Mouse (Mus musculus) testis, postnatal 10 days (tissue): ENCODE data around the gene Cldn3.

Experiments used
- DNase-seq: peaks from one replicate; pipeline ENCODE4 v3.0.0; 2021; ENCODE audit warnings: low spot score

Cldn3 gene

DNA sequence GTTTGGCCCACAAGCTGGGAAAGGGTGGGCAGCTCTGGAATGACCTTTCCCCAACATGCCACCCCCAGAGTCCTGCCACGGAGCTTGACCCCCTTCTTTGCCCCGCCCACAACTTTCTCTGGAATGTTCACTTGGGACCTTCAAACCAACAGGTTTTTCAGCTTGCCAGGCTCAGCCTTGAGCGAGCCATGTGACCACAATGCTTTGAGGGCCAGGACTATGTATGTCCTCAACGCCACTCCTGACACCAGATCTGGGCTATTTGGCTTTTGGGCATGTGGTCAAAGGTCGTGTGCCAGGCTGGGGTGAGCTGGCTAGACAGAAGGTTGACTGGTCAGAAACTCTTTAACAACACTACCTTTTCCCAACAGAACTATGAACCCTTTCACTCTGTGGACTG lies 16.1 kb downstream of the Cldn3 start:
- no peak for DNase-seq

DNA sequence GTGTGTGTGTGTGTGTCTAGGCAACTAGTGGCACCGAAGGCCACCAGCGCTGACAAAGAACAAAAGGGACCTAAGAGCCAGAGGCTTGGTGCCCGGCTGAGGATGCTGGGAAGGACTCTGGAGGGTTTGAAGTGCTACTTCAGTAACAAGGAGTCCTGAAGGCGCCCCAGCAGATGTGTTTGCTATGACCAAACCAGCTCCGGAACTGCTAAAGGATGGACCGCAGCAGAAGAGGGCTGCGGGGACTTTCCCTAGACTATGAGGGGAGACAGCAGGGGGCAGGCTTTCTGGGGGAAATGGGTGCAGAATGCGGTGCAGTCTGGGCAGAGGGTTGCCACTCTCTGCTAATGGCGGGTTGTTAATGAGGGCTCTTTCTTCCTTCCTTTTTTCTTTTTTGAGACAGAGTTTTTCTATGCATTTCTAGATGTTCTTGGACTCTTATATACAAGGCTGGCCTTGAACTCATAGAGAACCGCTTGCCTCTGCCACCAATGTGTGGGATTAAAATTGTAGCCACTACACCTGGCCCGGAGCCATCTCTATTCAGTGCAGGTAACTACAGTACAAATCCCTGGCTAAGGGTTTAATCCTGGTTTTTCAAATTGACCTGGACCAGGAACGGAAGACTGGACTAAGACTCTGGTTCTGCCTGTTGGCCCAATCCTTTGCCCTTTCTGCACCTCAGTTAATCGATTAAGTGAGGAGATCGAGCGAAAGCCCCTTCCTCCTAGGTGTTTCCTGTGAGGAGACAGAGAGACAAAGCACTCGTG lies 22.0 kb downstream of the Cldn3 start:
- DNase-seq, result peak; percentile 74

- peak; percentile 99 for DNase-seq
These were observed 22.9 kb downstream of the Cldn3 start, which contains the start of gene Abhd11 for GRCm38 (mm10) chr5:135008671-135009589. Gene Abhd11, plus strand, starts transcription at chr5:135009152.

- DNase-seq, result peak; percentile 91
These were observed 23.7 kb downstream of the Cldn3 start for GRCm38 (mm10) chr5:135009590-135010319.

- no peak for DNase-seq
These were observed 24.3 kb downstream of the Cldn3 start for GRCm38 (mm10) chr5:135010320-135010709.

DNA sequence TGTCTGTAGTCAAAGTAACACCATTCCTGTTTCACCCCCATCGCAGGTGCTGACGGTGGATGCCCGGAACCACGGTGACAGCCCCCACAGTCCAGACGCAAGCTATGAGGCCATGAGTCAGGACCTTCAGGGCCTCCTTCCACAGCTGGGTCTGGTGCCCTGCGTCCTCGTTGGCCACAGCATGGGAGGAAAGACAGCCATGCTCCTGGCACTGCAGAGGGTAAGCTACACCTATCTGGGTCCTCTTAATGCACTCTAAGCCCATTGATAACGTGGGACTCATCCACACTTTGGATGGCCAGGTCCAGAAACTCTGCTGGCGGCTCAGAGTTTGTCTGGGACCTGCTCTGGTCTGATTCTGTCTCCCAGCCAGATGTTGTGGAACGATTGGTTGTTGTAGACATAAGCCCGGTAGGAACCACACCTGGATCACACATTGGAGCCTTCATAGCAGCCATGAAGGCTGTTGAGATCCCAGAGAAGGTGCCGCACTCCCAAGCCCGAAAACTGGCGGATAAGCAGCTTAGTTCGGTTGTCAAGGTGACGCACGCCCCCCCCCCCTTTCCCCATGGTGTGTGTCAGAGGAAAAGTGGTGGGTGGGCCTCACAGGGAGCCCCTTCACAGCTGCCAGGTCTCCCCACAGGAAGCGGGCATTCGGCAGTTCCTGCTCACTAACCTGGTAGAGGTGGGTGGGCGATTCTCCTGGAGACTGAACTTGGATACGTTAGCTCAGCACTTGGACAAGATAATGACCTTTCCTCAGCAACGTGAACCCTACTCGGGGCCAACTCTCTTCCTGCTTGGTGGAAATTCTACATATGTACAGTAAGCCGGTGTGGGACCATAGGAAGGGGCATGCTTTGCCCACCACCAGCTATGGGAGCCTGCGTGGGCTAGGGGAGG lies 25.1 kb downstream of the Cldn3 start:
- no peak for DNase-seq

GRCm38 (mm10) chr5:135011809-135012613 lies 26.0 kb downstream of the Cldn3 start:
- DNase-seq, result peak; percentile 56

DNA sequence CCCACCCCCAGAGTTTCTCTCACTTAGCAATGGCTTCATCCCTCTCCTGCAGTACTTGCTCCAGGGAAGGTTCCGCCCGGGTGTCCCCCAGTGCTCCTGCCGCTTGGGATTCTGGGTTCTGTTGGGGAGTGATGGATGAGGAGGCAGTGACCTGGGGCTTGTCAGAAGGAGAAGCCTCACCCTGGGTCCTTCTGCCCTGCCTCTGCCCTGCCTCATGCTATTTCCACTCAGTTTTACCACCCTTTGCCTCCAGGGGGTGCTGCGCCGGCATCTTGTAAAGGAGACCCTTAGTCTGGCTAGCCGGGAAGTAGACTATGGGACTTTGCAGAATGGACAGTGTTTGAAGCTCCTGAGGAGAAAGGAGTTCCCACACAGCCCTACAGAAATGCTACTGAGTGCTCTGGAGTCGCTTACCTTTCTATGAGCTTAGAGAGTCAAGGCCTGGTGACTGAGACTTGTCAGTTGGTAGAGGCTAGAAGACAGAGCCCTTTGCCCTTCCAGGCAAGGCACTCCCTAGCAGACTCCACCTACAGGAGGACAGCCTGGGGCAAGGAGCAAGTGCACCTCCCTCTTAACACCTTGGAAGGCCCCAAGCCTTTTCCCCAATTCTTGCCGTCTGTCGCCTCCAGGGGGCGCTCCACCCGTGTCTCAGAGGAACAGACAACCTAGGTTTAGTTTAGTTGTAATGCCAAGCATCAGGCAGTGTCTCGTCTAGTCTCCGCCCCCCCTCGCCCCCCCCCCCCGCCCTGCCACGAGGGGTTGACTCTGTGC lies 26.8 kb downstream of the Cldn3 start:
- DNase-seq, result peak; percentile 92

DNA sequence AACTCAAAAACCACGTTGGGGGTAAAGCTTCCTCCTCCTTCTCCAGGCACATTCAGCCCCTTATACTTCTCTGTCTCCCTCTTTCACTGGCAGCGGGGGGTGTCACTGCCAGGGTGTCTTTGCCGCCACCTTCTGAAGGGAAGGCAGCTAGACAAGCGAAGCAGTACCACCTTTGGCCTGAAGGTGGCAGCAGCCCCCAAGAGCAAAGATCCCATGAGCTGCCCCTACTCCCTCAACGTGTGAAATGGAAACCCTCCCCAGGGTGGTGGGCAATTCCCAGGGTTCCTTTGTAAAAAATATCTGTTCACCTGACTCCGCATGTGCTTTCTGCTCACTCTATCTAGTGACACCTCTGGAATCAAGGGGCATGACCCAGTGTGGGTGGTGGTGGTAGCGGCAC lies 29.5 kb downstream of the Cldn3 start:
- DNase-seq, result peak; percentile 94

DNA sequence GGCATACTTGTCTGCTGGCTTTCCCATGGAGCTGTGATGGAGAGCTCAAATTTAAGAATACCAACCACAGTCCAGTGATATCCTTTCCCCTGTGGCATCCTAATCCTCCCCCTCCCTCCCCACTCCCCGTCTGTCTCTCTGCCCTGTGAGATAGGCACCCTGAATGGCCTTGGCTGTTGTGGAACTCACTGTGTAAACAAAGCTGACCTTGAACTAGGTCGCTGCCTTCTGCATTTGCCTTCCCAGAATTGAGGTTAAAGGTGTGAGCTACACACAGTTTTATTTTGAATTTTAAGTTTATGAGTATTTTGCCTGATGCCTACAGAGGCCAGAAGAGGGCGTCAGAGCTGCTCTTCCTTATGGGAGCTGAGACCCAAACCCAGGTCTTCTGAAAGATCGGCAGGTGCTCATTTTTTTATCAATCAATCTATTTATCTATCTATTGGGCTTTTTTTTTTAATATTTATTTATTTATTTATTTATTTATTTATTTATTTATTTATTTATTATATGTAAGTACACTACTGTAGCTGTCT lies 30.3 kb downstream of the Cldn3 start:
- DNase-seq, result no peak

DNA sequence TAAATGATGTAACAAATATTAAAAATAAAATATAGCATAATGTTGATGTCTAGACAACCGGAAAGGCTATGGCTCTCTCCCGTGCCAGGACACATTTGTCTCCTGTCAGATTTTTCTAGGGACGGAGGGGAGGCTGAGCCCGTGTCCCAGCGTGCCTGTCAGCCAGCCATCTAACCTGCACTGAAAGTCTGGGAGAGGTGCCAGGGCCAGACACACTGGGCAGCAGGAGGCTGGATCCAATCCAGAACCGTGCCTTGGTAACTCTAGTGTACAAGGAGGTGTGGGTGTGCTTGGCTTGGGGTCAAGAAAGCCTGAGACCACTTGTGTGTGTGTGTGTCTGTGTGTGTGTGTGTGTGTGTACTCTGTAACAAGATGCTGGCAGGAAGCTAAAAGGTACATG lies 35.8 kb downstream of the Cldn3 start:
- peak; percentile 82 for DNase-seq

- DNase-seq, result peak; percentile 96
These were observed 37.5 kb downstream of the Cldn3 start, which contains the start of gene Stx1a for GRCm38 (mm10) chr5:135023344-135024173. Gene Stx1a, plus strand, starts transcription at chr5:135023482.

DNA sequence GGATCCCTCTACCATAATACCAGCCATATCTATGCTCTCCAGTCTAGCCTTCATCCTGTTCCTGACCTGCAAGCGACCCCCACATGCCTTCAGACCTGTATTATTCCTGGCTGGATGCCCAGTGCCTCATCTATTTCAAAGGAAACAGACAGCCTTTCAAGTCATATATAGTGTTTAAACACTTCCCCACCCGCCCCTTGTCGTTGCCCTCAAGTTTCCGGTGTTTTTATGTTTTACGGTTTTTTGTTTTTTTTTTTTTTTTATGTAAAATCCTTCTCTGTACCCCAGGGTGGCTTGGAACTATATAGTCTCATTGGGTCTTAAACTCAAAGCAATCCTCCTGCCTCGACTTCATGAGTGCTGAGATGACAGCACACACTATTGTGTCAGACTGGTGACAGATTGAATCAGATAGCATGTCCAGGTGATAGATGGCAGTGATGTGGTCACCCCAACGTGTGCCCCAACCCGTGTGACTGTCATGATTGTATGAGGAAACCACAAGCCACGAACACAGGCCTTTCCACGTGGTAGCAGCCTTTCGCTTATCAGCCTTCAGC lies 38.7 kb downstream of the Cldn3 start:
- DNase-seq, result no peak

GRCm38 (mm10) chr5:135025899-135026298 lies 39.9 kb downstream of the Cldn3 start:
- DNase-seq, result no peak

GRCm38 (mm10) chr5:135029007-135029854 lies 43.2 kb downstream of the Cldn3 start:
- peak; percentile 79 for DNase-seq

DNA sequence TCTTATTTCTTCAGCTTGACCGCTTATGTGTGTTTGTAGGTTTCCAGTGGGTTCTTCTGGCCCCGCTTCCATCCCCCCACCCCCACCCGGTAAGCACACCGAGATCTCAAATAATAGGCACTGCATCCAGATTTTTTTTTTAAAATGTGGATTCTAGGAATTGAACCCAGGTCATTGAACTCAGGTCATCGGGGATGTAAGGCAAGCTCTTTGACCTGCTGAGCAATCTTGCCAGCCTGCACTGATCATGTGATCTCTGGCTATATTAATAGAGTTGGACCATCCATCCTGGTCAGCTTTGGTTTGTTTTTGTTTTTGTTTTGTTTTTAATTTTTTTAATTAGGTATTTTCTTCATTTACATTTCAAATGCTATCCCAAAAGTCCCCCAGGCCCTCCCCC lies 46.6 kb downstream of the Cldn3 start:
- DNase-seq, result no peak

DNA sequence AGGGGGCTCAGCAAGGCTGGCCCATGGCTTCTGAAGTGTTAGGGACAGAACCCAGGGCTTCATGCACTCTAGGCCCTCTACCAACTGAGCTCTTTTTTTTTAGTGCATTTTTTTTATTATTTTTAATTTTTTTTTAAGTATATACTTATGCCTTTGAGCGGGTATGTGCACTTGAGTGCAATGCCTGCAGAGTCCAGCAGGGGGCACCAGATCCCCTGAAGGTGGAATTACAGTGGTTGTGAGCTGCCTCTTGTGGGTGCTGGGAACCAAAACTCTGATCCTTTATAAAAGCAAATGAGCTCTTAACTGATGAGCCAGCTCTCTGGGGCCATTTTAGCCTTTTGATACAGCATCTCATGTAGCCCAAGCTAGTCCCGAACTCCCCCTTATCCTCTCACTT lies 48.6 kb downstream of the Cldn3 start:
- peak; percentile 65 for DNase-seq
